Mouse (Mus musculus) intestine, embryonic 15.5 days (tissue): ENCODE results near the gene AI854703. TPM values are rescaled to one million over a fixed set of nuclear protein-coding genes. Genes with fewer than 3 reads are reported as not detected.
"Not testable (repeated sequence)": the region's sequence is repeated elsewhere in the genome, so short reads cannot be mapped to it uniquely, and the experiment has no call there.

Source experiments
- ATAC-seq: fragments of 200-750 bp; cut with Nextera tagmentation; 2 replicates; pipeline ENCODE4 v1.8.0; 2017; ENCODE audit warnings: moderate TSS enrichment, moderate library complexity
- H3K27ac ChIP-seq: fragments of 300-500 bp; sonication (generic); 2 replicates; pipeline ENCODE4 v1.5.1; 2015; ENCODE audit warnings: mild to moderate bottlenecking, inconsistent platforms
- H3K27me3 ChIP-seq: fragments of 300-500 bp; sonication (generic); replicated peaks from 2 replicates; pipeline ENCODE4 v1.6.1; 2015; ENCODE audit warnings: inconsistent platforms
- H3K36me3 ChIP-seq: fragments of 300-500 bp; sonication (generic); 2 replicates; pipeline ENCODE4 v1.6.1; 2015; ENCODE audit warnings: inconsistent platforms
- H3K4me1 ChIP-seq: fragments of 300-500 bp; sonication (generic); replicated peaks from 2 replicates; pipeline ENCODE4 v1.6.1; 2015; ENCODE audit warnings: inconsistent platforms
- H3K4me2 ChIP-seq: fragments of 300-500 bp; sonication (generic); replicated peaks from 2 replicates; pipeline ENCODE4 v1.6.1; 2015; ENCODE audit warnings: mild to moderate bottlenecking, inconsistent platforms
- H3K4me3 ChIP-seq: fragments of 300-500 bp; sonication (generic); replicated peaks from 2 replicates; pipeline ENCODE4 v1.5.1; 2015; ENCODE audit warnings: inconsistent platforms
- H3K9ac ChIP-seq: fragments of 300-500 bp; sonication (generic); 2 replicates; pipeline ENCODE4 v1.6.1; 2015; ENCODE audit warnings: inconsistent platforms
- H3K9me3 ChIP-seq: fragments of 300-500 bp; sonication (generic); 2 replicates; pipeline ENCODE4 v1.6.1; 2016; ENCODE audit warnings: inconsistent platforms
- WGBS: fragments of 180-500 bp; shearing (Covaris S2); methylation state at CpG from one replicate; pipeline ENCODE4 v1.1.7; 2015; 5-methylcytosine and 5-hydroxymethylcytosine counted together
- polyA plus RNA-seq: library from polyadenylated mRNA; unstranded; fragments of >200 nt; fragmentation: Nextera tagmentation; extraction: Ambion mirVana; gene quantifications from 2 replicates; pipeline ENCODE4 v1.2.1, GENCODE M21; 2015

Gene AI854703
- polyA plus RNA-seq, 1 experiment from 2014 or later: 0.89 TPM

DNA sequence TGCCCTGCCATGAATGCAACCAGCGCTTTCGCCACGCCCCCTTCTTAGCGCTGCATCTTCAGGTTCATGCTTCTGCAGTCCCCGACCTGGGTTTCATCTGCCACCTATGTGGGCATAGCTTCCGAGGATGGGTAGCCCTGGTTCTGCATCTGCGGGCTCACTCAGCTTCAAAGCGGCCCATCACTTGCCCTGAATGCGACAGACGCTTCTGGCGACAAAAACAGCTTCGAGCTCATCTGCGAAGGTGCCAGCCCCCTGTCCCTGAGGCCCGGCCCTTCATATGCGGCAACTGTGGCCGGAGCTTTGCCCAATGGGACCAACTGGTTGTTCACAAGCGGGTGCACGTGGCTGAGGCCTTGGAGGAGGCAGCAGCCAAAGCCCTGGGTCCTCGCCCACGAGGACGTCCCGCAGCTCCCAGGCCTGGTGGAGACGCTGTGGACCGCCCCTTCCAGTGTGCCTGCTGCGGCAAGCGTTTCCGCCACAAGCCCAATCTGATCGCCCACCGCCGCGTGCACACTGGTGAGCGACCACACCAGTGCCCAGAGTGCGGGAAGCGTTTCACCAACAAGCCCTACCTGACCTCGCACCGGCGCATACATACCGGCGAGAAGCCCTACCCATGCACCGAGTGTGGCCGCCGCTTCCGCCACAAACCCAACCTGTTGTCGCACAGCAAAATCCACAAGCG lies 29.9 kb upstream of the AI854703 start:
- Histone ChIP-seq H3K9me3 (peaks cover 16% of the 10 kb centered on the region), H3K27ac (no peak overlapping the region), H3K4me3 (no peak overlapping the region), H3K36me3 (peaks cover 44% of the 10 kb centered on the region), H3K4me2 (no peak overlapping the region), H3K4me1 (peaks cover 12% of the 10 kb centered on the region), H3K9ac (no peak overlapping the region), H3K27me3 (no peaks in the 10 kb centered on the region)
- 96% methylated on average over 45 of the region's 45 CpGs for WGBS
- no peak for ATAC-seq

DNA sequence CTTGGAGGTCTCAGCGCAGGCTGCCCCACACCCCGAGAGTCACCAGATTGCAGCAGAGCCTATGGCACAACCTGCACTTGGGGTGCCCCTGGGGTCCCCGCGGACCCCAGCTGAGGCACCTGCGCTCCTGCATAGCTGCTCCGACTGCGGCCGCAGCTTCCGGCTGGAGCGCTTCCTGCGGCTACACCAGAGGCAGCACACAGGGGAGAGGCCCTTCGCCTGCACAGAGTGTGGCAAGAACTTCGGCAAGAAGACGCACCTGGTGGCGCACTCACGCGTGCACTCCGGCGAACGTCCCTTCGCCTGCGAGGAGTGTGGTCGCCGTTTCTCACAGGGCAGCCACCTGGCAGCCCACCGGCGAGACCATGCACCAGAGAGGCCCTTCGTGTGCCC lies 29.3 kb upstream of the AI854703 start:
- no peak for ATAC-seq
- H3K9ac ChIP-seq: no peak overlapping the region
- peaks cover 44% of the 10 kb centered on the region for H3K36me3 ChIP-seq
- no peaks in the 10 kb centered on the region for H3K27me3 ChIP-seq
- no peak overlapping the region for H3K27ac ChIP-seq
- no peak overlapping the region for H3K4me2 ChIP-seq
- peaks cover 16% of the 10 kb centered on the region for H3K9me3 ChIP-seq
- H3K4me1 ChIP-seq: peaks cover 12% of the 10 kb centered on the region
- 98% methylated on average over 27 of the region's 27 CpGs for WGBS
- no peak overlapping the region for H3K4me3 ChIP-seq

DNA sequence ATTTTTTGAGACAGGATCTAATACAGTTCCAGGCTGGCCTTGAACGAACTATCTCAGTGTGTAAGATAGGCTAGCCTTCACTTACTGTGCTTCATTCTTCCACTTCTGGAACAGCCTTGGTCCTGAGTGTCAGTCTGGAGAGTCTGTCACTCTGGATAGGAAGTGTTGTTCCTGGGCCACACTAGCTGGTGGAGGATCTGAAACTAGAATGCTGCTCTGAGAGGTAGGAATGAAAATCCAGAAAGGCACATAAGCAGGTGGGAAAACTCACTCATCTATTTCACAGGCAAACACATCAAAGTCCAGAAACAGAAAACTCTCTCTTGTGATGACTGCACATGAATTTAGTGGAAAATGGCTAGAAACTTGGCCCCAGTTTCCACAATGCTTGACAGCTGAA lies 26.0 kb upstream of the AI854703 start:
- Histone ChIP-seq H3K4me1 (0 out of 2 replicates have a peak, but pooled peaks cover 6% of the 10 kb centered on the region), H3K27ac (no peak overlapping the region), H3K9ac (no peak overlapping the region), H3K4me3 (no peak overlapping the region), H3K4me2 (no peak overlapping the region), H3K27me3 (no peaks in the 10 kb centered on the region), H3K9me3 (peaks cover 16% of the 10 kb centered on the region), H3K36me3 (peaks cover 39% of the 10 kb centered on the region)
- 83% methylated on average over 1 of the region's 1 CpGs for WGBS
- ATAC-seq: no peak

DNA sequence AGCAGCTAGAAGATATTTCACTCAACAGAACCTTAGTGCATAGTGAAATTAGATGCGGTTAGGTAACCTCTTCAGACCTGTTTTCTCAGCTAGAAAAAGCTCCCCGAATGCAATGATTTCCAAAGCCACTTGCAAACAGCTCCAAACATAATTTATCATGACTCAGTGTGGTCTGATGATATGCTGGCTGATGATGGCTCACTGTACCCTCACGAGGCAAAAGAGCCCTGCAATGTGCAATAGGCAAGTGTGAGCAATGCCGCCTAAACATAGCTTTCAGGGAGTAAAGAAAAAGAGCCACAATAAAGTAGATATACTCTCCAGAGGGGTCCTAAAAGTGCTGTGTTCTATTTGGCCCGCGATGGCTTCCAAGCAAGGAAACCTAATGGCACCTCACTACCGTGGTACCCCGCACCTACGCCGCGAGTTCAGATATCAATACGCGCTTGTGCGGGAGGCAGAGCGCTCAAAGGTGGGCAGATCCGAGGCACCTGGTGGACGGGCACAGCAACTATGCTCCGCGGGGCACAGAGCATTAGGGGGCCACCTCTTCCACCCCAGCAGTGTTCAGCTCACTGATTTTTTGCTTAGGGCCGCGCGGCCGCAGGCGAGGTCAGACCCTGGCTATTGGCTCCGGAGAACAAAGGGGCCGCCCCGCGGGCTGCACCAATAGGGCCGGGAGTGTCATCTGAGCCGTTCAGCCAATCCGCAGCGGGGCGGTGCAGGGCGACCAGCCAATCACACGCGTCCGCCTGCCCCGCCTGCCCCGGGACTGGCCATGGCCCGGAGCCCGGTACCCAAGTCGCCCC lies 25.1 kb upstream of the AI854703 start, which contains the start of gene Zfp775:
Gene Zfp775, plus strand, starts transcription at position 793 of the 809 bp plus-strand sequence.
- H3K9ac ChIP-seq: peak within 1 kb of the TSS; percentile 71
- ATAC-seq: peak; percentile 99
- WGBS: 5% methylated on average over 42 of the region's 42 CpGs
- peaks cover 12% of the 10 kb centered on the region for H3K9me3 ChIP-seq
- 0 out of 2 replicates have a peak, but pooled peaks cover 6% of the 10 kb centered on the region for H3K4me1 ChIP-seq
- peaks cover 31% of the 10 kb centered on the region for H3K36me3 ChIP-seq
- peak within 1 kb of the TSS; percentile 67 for H3K4me3 ChIP-seq
- no peaks in the 10 kb centered on the region for H3K27me3 ChIP-seq
- H3K4me2 ChIP-seq: peak within 1 kb of the TSS; percentile 91
- H3K27ac ChIP-seq: peak within 1 kb of the TSS; percentile 74

DNA sequence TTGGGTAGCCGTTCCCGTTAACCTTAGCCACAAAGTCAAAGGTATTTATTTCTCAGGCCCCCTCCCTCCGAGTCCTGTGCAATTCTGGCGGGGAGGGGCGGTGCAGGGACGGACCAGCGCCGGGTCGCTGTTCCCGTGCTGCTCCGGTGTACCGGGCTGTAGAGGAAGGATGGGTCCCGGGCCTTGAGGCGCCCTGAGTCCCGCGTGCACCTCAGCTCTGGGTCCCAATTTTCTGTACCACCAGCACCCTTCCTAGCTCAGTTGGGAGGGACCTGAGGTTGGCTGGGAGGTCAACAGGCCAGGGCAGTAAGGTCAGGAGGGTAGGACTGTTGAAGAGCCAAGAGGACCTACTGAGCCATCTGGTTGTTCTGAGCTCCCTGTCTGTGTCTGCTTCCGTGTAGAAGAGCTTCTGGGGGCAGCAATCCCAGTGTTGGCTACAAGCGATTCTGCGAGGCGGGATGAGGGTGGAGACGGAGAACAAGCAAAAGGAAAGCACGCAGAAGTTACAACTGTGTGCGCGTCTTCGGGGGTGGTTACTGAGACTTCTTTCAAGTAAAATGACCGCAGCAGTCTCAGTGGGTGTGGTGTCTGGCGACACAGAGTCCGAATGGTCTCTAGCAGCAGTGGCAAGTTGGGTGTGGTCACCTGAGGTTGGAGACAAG lies 24.4 kb upstream of the AI854703 start:
- peak; percentile 83 for ATAC-seq
- Histone ChIP-seq H3K4me1 (0 out of 2 replicates have a peak, but pooled peaks cover 6% of the 10 kb centered on the region), H3K9ac (peak overlapping the region; percentile 71), H3K36me3 (peaks cover 23% of the 10 kb centered on the region), H3K27me3 (no peaks in the 10 kb centered on the region), H3K9me3 (peaks cover 4% of the 10 kb centered on the region), H3K4me3 (peak overlapping the region; percentile 67), H3K4me2 (peak overlapping the region; percentile 91), H3K27ac (peak overlapping the region; percentile 74)
- under 1% methylated on average over 28 of the region's 28 CpGs for WGBS

DNA sequence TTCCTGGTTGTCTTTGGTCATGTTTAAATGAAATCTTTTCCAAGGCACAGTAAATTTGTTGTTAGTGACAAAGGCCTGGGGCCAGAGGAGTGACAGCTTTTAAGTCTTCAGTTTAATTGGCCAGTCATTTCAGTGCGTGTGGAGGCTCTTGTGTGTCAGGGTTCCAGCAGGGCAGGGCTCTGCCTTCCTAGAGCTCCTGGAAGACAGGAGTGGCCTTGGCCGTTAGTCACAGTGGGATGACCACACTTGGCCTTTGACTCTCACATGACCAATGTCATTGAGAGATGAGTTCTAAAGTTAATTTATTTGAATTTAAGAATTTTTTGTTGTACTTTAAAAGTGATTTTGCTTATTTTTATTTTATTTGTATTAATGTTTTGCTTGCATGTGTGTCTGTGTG lies 18.4 kb upstream of the AI854703 start:
- no peak for ATAC-seq
- Histone ChIP-seq H3K27ac (no peak overlapping the region), H3K9me3 (no peaks in the 10 kb centered on the region), H3K4me2 (no peak overlapping the region), H3K27me3 (no peaks in the 10 kb centered on the region), H3K36me3 (no peaks in the 10 kb centered on the region), H3K4me3 (no peak overlapping the region), H3K4me1 (no peaks in the 10 kb centered on the region), H3K9ac (no peak overlapping the region)
- 74% methylated on average over 2 of the region's 2 CpGs for WGBS

DNA sequence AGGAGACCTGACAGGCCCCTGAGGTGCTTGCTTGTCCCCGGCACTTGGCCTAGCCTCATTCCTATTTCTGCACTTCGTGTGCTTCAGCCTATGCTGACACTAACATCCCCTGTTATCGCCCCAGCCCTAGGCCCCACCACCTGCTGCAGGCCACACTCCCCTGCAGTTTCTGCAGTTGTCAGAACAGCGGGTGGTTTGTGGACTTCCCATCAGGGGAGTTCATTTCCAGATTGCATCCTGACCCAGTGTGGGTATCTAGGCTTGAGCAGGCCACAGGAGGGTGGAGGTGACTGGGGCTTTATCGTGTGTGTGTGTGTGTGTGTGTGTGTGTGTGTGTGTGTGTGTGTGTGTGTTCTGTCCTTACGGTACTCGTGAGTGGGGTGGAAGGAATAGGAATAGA lies 17.1 kb upstream of the AI854703 start:
- H3K4me2 ChIP-seq: no peak overlapping the region
- no peak for ATAC-seq
- H3K36me3 ChIP-seq: no peaks in the 10 kb centered on the region
- H3K4me3 ChIP-seq: no peak overlapping the region
- no peaks in the 10 kb centered on the region for H3K9me3 ChIP-seq
- WGBS: 71% methylated on average over 7 of the region's 7 CpGs
- no peaks in the 10 kb centered on the region for H3K4me1 ChIP-seq
- H3K27me3 ChIP-seq: no peaks in the 10 kb centered on the region
- no peak overlapping the region for H3K9ac ChIP-seq
- H3K27ac ChIP-seq: no peak overlapping the region

DNA sequence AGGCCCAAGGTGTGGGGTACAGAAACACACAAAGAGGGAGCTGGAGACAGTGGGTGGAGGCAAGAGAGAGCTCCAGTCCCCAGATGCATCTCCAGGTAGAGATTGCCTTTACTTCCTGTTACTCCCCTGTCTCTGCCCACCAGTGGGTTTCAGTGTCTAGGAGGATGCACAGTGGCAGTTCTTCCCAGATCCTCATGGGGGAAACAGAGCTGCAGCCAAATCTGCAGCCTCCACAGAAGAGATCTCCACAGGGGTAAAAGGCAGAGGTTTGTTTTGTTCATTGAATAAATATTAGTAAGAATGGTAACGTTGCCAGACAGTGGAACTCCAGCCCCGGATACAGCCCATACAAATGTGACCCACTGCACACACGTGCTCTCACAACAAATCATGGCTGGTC lies 15.9 kb upstream of the AI854703 start:
- no peak for ATAC-seq
- H3K36me3 ChIP-seq: no peaks in the 10 kb centered on the region
- no peak overlapping the region for H3K9ac ChIP-seq
- WGBS: 51% methylated on average over 3 of the region's 3 CpGs
- no peak overlapping the region for H3K4me3 ChIP-seq
- H3K27ac ChIP-seq: 0 out of 2 replicates have a peak overlapping the region, but pooled peaks have one; percentile 9
- H3K9me3 ChIP-seq: no peaks in the 10 kb centered on the region
- no peaks in the 10 kb centered on the region for H3K27me3 ChIP-seq
- H3K4me1 ChIP-seq: no peaks in the 10 kb centered on the region
- H3K4me2 ChIP-seq: no peak overlapping the region

DNA sequence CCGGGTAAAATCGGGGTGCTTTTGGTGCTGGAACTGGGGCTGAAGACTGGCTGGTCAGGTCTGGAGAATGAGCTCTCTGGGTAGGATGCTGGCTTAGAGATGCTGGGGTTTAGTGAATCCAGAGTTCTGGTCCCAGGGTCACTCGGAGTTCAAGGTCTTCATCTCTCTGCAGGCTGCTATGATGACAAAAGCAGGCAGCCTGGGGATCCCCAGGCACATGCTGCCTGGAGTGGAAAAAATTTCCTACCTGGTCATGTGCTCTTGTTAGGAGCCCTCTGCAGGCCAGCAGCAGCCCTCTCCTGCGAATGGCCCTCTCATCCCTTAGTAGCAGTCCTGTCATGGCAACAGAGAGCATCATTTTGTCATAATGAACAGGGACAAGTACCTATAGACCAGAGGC lies 13.1 kb upstream of the AI854703 start:
- Histone ChIP-seq H3K27me3 (no peaks in the 10 kb centered on the region), H3K9ac (no peak overlapping the region), H3K4me3 (no peak overlapping the region), H3K36me3 (no peaks in the 10 kb centered on the region), H3K4me2 (no peak overlapping the region), H3K27ac (no peak overlapping the region), H3K9me3 (no peaks in the 10 kb centered on the region), H3K4me1 (no peaks in the 10 kb centered on the region)
- WGBS: 89% methylated on average over 4 of the region's 4 CpGs
- ATAC-seq: no peak

DNA sequence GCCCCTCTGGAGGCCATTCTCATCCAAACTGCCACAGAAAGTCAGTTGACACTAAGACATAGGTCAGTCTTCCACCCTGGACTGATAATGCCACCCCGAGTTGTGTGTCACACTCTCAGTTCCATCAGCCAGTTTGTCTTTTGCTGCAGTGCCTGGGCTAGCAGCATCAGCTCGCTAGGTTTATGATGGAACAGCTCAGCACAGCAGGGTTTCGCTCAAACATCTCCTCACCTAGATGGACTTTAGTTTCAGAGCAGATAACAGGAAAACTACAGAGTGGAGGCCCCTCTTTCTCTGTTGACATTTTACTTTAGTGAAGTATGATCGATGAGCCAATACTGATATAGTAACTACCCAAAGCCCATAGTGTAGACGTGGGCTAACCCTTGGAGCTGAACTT lies 11.8 kb upstream of the AI854703 start:
- Histone ChIP-seq H3K27ac (no peak overlapping the region), H3K9me3 (no peaks in the 10 kb centered on the region), H3K27me3 (no peaks in the 10 kb centered on the region), H3K4me1 (no peaks in the 10 kb centered on the region), H3K36me3 (peaks cover 8% of the 10 kb centered on the region), H3K4me3 (no peak overlapping the region), H3K4me2 (no peak overlapping the region), H3K9ac (no peak overlapping the region)
- 72% methylated on average over 5 of the region's 5 CpGs for WGBS
- ATAC-seq: peak; percentile 62

DNA sequence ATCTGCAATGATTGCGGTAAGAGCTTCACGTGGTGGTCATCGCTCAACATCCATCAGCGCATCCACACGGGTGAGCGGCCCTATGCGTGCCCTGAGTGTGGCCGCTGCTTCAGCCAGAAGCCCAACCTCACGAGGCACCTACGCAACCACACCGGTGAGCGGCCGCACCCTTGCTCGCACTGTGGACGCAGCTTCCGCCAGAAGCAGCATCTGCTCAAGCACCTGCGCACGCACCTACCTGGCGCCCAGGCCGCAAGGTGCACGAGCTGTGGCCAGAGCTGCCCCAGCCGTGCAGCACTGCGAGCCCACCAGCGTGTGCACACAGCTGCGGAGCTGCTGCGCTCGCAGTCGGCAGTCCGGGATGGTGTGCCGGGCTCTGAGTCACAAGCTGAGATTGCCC lies 6.5 kb upstream of the AI854703 start:
- no peaks in the 10 kb centered on the region for H3K4me1 ChIP-seq
- H3K36me3 ChIP-seq: peaks cover 18% of the 10 kb centered on the region
- no peaks in the 10 kb centered on the region for H3K27me3 ChIP-seq
- H3K27ac ChIP-seq: no peak overlapping the region
- no peak overlapping the region for H3K9ac ChIP-seq
- H3K4me2 ChIP-seq: no peak overlapping the region
- H3K4me3 ChIP-seq: no peak overlapping the region
- no peak for ATAC-seq
- 92% methylated on average over 30 of the region's 30 CpGs for WGBS
- no peaks in the 10 kb centered on the region for H3K9me3 ChIP-seq

DNA sequence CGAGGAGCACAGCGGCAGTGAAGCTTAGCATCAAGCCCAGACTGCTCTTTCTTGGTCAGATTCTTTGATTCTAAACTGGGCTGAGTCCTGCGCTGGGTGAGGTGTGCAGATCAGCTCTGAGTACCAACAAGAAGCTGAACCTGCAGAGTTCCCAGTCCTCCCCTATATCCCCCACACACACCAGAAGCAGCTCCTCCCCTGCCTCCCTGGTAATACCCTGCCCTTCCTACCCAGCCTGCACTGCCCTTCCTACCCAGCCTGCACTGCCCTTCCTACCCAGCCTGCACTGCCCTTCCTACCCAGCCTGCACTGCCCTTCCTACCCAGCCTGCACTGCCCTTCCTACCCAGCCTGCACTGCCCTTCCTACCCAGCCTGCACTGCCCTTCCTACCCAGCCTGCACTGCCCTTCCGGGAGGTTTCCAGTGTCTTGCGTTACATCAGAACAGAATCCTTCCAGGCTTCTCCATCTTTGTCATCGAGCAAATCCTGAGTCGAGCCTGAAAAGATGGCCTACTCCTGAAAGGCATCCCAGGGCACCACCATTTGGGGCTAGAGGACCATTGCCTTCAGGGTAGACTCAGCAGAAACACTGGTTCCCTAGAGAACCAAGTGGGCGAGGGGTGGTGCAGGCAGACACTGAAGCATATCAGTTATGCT lies 4.2 kb upstream of the AI854703 start:
- H3K27ac ChIP-seq, ATAC-seq, H3K9me3 ChIP-seq, H3K4me2 ChIP-seq, H3K4me3 ChIP-seq, H3K27me3 ChIP-seq, H3K9ac ChIP-seq, H3K4me1 ChIP-seq: not testable (repeated sequence)
- 87% methylated on average over 8 of the region's 8 CpGs for WGBS
- peaks cover 18% of the 10 kb centered on the region for H3K36me3 ChIP-seq
